Mouse (Mus musculus): ENCODE results near the gene Hnf4a. TPM values are rescaled to one million over a fixed set of nuclear protein-coding genes. Genes with fewer than 3 reads are reported as not detected.

Hnf4a gene
- total and polyA plus RNA-seq, 3 experiments = not detected

GRCm38 (mm10) chr2:163462386-163462785, 44.2 kb upstream of the Hnf4a start:
- Histone ChIP-seq H3K4me1 (ENCODE audit: control insufficient read depth in 1 of 2, insufficient read depth in 2 of 2) (no peaks in the 10 kb centered on the region), H3K9ac (ENCODE audit: insufficient read depth, low read depth) (no peak overlapping the region), H3K9me3 (replicated peaks; ENCODE audit: low read length) (no peaks in the 10 kb centered on the region), H3K4me3 (replicated peaks in 1 of 3; ENCODE audit: low read depth in 2 of 3, low read length in 2 of 3, poor library complexity in 1 of 3) (no peak overlapping the region), H3K27me3 (replicated peaks) (peaks cover 23% of the 10 kb centered on the region), H3K36me3 (replicated peaks in 1 of 2; ENCODE audit: control insufficient read depth in 1 of 2, insufficient read depth in 1 of 2, low read length in 1 of 2) (peaks cover 0 to 16% of the 10 kb centered on the region in 2 experiments), H3K4me2 (ENCODE audit: insufficient read depth, low read depth, poor library complexity, severe bottlenecking) (no peak overlapping the region), H3K27ac (ENCODE audit: insufficient read depth, low read depth) (no peak overlapping the region), H3K79me2 (replicated peaks; ENCODE audit: control insufficient read depth, extremely low read depth, insufficient read depth, poor library complexity, severe bottlenecking) (no peaks in the 10 kb centered on the region)
- dilution Hi-C loops (cut with MboI; ENCODE audit: extremely low pct_ligation_motif_present, extremely low pct_unique_long_range_greater_than_20kb, low sequenced_read_pairs) = no loop called here
- no peak for DNase-seq (ENCODE audit: extremely low read depth)
- in situ Hi-C loops (cut with MboI; ENCODE audit: low pct_ligation_motif_present, low pct_unique_long_range_greater_than_20kb, low sequenced_read_pairs) = no loop called here
- TF ChIP-seq CHD2 (IDR thresholded peaks at IDR 0.05; ENCODE audit: low read length) = no peak

GRCm38 (mm10) chr2:163462801-163463200, 43.8 kb upstream of the Hnf4a start:
- H3K9me3 ChIP-seq (replicated peaks; ENCODE audit: low read length) = no peaks in the 10 kb centered on the region
- dilution Hi-C loops (cut with MboI; ENCODE audit: extremely low pct_ligation_motif_present, extremely low pct_unique_long_range_greater_than_20kb, low sequenced_read_pairs) (no loop called here), in situ Hi-C loops (cut with MboI; ENCODE audit: low pct_ligation_motif_present, low pct_unique_long_range_greater_than_20kb, low sequenced_read_pairs) (no loop called here)
- no peak for TF ChIP-seq MEF2A (IDR thresholded peaks at IDR 0.05; ENCODE audit: borderline replicate concordance, low read depth, low read length)
- no peak for TF ChIP-seq TCF12 (IDR thresholded peaks at IDR 0.05; ENCODE audit: low read depth, low read length)
- TF ChIP-seq ZMIZ1 (IDR thresholded peaks at IDR 0.05; ENCODE audit: low read depth, low read length) = no peak
- TF ChIP-seq IRF4 (IDR thresholded peaks at IDR 0.05; ENCODE audit: low read depth, low read length) = no peak
- no peak for TF ChIP-seq MAFK (IDR thresholded peaks at IDR 0.05; ENCODE audit: insufficient replicate concordance, low read length)
- TF ChIP-seq SIN3A (IDR thresholded peaks at IDR 0.05; ENCODE audit: low read length) = no peak
- TF ChIP-seq KAT2A (IDR thresholded peaks at IDR 0.05; ENCODE audit: insufficient replicate concordance, low read length) = no peak
- no peak for TF ChIP-seq CHD2 (IDR thresholded peaks at IDR 0.05; ENCODE audit: low read length)
- no peak for TF ChIP-seq MAZ (IDR thresholded peaks at IDR 0.05; ENCODE audit: low read depth, low read length)
- no peak for TF ChIP-seq ZC3H11A (IDR thresholded peaks at IDR 0.05; ENCODE audit: low read depth, low read length)
- no peak for TF ChIP-seq JUN (IDR thresholded peaks at IDR 0.05; ENCODE audit: insufficient read depth, low read depth, low read length)
- no peak for TF ChIP-seq RCOR1 (conservative IDR thresholded peaks at IDR 0.05; ENCODE audit: low read depth, low read length)
- H3K4me2 ChIP-seq (ENCODE audit: insufficient read depth, low read depth, poor library complexity, severe bottlenecking) = no peak overlapping the region
- H3K9ac ChIP-seq (ENCODE audit: insufficient read depth, low read depth) = no peak overlapping the region
- no peak overlapping the region for H3K27ac ChIP-seq (ENCODE audit: insufficient read depth, low read depth)
- H3K4me1 ChIP-seq (ENCODE audit: control insufficient read depth in 1 of 2, insufficient read depth in 2 of 2) = no peaks in the 10 kb centered on the region
- H3K4me3 ChIP-seq (replicated peaks in 1 of 3; ENCODE audit: low read depth in 2 of 3, low read length in 2 of 3, poor library complexity in 1 of 3) = no peak overlapping the region
- peaks cover 2 to 19% of the 10 kb centered on the region in 2 experiments for H3K36me3 ChIP-seq (replicated peaks in 1 of 2; ENCODE audit: control insufficient read depth in 1 of 2, insufficient read depth in 1 of 2, low read length in 1 of 2)
- no peak for DNase-seq (ENCODE audit: extremely low read depth)
- H3K79me2 ChIP-seq (replicated peaks; ENCODE audit: control insufficient read depth, extremely low read depth, insufficient read depth, poor library complexity, severe bottlenecking) = no peaks in the 10 kb centered on the region
- peaks cover 18% of the 10 kb centered on the region for H3K27me3 ChIP-seq (replicated peaks)

DNA sequence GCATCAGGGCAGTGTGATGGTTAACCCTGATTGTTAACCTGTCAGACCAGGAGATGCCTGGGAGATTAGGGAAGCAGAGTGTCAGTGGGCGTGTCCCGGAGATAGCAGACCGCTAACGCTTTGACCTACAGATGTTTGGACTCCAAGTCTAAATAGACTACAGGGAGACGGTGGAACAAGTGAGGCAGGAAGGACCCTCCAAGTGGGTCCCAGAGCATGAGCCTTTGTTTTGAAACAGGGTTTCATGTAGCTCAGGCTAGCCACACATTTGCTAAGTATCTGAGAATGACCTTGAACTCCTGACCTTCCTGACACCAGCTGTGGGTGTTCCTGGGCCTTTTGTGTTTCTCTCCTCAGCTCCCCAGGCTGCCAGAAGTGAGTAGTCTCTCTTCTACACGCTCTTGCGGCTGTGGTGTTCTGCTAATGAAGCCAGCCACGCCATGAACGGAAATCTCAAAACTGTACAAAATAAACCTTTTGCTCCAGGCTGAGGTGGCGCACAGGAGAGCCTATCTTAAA, 43.3 kb upstream of the Hnf4a start:
- dilution Hi-C loops (cut with MboI; ENCODE audit: extremely low pct_ligation_motif_present, extremely low pct_unique_long_range_greater_than_20kb, low sequenced_read_pairs) = no loop called here
- Histone ChIP-seq H3K9ac (ENCODE audit: insufficient read depth, low read depth) (no peak overlapping the region), H3K4me1 (ENCODE audit: control insufficient read depth in 1 of 2, insufficient read depth in 2 of 2) (no peaks in the 10 kb centered on the region), H3K36me3 (replicated peaks in 1 of 2; ENCODE audit: control insufficient read depth in 1 of 2, insufficient read depth in 1 of 2, low read length in 1 of 2) (peaks cover 3 to 24% of the 10 kb centered on the region in 2 experiments), H3K27ac (ENCODE audit: insufficient read depth, low read depth) (no peak overlapping the region), H3K79me2 (replicated peaks; ENCODE audit: control insufficient read depth, extremely low read depth, insufficient read depth, poor library complexity, severe bottlenecking) (no peaks in the 10 kb centered on the region), H3K9me3 (replicated peaks; ENCODE audit: low read length) (no peaks in the 10 kb centered on the region), H3K4me3 (replicated peaks in 1 of 3; ENCODE audit: low read depth in 2 of 3, low read length in 2 of 3, poor library complexity in 1 of 3) (no peak overlapping the region), H3K4me2 (ENCODE audit: insufficient read depth, low read depth, poor library complexity, severe bottlenecking) (no peak overlapping the region), H3K27me3 (replicated peaks) (peaks cover 13% of the 10 kb centered on the region)
- no peak for TF ChIP-seq MAZ (IDR thresholded peaks at IDR 0.05; ENCODE audit: low read depth, low read length)
- in situ Hi-C loops (cut with MboI; ENCODE audit: low pct_ligation_motif_present, low pct_unique_long_range_greater_than_20kb, low sequenced_read_pairs) = no loop called here
- no peak for DNase-seq (ENCODE audit: extremely low read depth)
